Mouse (Mus musculus) embryonic facial prominence, embryonic 15.5 days (tissue): Measurements from ENCODE around the gene Prrt1. TPM values are rescaled to one million over a fixed set of nuclear protein-coding genes. Genes with fewer than 3 reads are reported as not detected.
A peak's percentile ranks its signal among the peaks of the same experiment; 100 is the strongest.

Experiments used
- ATAC-seq: fragments of 200-750 bp; cut with Nextera tagmentation; 2 replicates; pipeline ENCODE4 v1.8.0; 2017; ENCODE audit warnings: low read depth, moderate TSS enrichment; ENCODE audit not compliant: insufficient number of reproducible peaks, low FRiP score, low TSS enrichment
- H3K27ac ChIP-seq: fragments of 300-500 bp; sonication (generic); replicated peaks from 2 replicates; pipeline ENCODE4 v1.5.1; 2015; ENCODE audit warnings: mild to moderate bottlenecking, inconsistent platforms
- H3K27me3 ChIP-seq: fragments of 300-500 bp; sonication (generic); 2 replicates; pipeline ENCODE4 v1.6.1; 2015; ENCODE audit warnings: inconsistent platforms
- H3K36me3 ChIP-seq: fragments of 300-500 bp; sonication (generic); 2 replicates; pipeline ENCODE4 v1.6.1; 2015; ENCODE audit warnings: mild to moderate bottlenecking, inconsistent platforms
- H3K4me1 ChIP-seq: fragments of 300-500 bp; sonication (generic); 2 replicates; pipeline ENCODE4 v1.6.1; 2015; ENCODE audit warnings: inconsistent platforms
- H3K4me2 ChIP-seq: fragments of 300-500 bp; sonication (generic); replicated peaks from 2 replicates; pipeline ENCODE4 v1.6.1; 2015; ENCODE audit warnings: mild to moderate bottlenecking, inconsistent platforms
- H3K4me3 ChIP-seq: fragments of 300-500 bp; sonication (generic); replicated peaks from 2 replicates; pipeline ENCODE4 v1.5.1; 2015; ENCODE audit warnings: mild to moderate bottlenecking, inconsistent platforms
- H3K9ac ChIP-seq: fragments of 300-500 bp; sonication (generic); 2 replicates; pipeline ENCODE4 v1.6.1; 2015; ENCODE audit warnings: inconsistent platforms
- H3K9me3 ChIP-seq: fragments of 300-500 bp; sonication (generic); replicated peaks from 2 replicates; pipeline ENCODE4 v1.6.1; 2016; ENCODE audit warnings: inconsistent platforms
- WGBS: fragments of 180-500 bp; shearing (Covaris S2); methylation state at CpG from one replicate; pipeline ENCODE4 v1.1.7; 2015; 5-methylcytosine and 5-hydroxymethylcytosine counted together
- polyA plus RNA-seq: library from polyadenylated mRNA; unstranded; fragments of >200 nt; fragmentation: Nextera tagmentation; extraction: Ambion mirVana; gene quantifications from 2 replicates; pipeline ENCODE4 v1.2.1, GENCODE M21; 2015

The Prrt1 gene
- polyA plus RNA-seq, 1 experiment from 2014 or later, result 1.3 TPM

DNA sequence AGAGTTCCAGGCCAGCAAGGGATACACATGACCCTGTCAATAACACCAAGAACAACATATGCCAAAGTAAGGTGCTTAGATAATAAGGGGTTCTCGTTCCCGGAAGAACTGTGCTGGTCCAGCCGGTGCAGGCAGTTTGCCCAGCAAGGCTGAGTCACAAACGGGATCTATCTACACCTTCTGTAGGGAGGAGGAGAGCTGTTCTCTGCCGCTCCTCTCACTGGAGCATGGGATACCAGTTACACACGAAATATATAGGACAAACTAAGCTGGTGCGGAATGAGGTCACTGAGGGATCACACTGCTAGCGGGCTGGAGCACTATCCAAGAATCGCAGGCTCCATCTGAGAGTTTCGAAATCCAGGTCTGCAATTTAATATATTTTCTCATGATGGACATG is 14.6 kb downstream of the Prrt1 start:
- Histone ChIP-seq H3K9me3 (no peaks in the 10 kb centered on the region), H3K4me3 (no peak overlapping the region), H3K27ac (peak overlapping the region; percentile 39), H3K9ac (no peak overlapping the region), H3K4me1 (peaks cover 49% of the 10 kb centered on the region), H3K27me3 (no peaks in the 10 kb centered on the region), H3K4me2 (no peak overlapping the region), H3K36me3 (peaks cover 5% of the 10 kb centered on the region)
- no peak for ATAC-seq
- WGBS, result 79% methylated on average over 10 of the region's 10 CpGs

DNA sequence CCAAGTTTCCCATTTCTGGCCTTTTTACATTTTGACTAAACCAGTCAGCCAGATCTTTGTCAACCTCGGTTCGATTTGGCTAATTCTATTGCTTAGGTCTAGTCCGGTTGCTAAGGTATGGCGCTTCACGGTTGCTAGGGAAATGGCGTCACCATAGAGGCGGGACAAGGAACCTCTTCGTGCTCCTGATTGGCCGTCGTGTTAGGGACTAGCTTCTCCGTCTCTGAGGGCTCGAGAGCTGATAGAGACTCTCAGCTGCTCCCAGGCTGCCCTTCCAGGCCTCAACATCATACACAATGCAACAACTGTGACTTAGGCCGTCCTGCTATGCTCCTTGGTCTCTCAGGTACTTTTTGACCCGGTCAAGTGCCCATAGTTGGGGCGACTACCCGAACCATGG is 15.3 kb downstream of the Prrt1 start, which contains the start of gene Fkbpl:
TSS of gene Fkbpl (plus strand) at position 157 of the 400 bp plus-strand sequence.
- Histone ChIP-seq H3K36me3 (peaks cover 11% of the 10 kb centered on the region), H3K4me2 (peak within 1 kb of the TSS; percentile 67), H3K4me3 (peak within 1 kb of the TSS; percentile 69), H3K9ac (peak within 1 kb of the TSS; percentile 70), H3K27ac (peak within 1 kb of the TSS; percentile 82), H3K9me3 (no peaks in the 10 kb centered on the region), H3K4me1 (peaks cover 49% of the 10 kb centered on the region), H3K27me3 (no peaks in the 10 kb centered on the region)
- ATAC-seq, result peak; percentile 83
- WGBS, result 1% methylated on average over 16 of the region's 16 CpGs

DNA sequence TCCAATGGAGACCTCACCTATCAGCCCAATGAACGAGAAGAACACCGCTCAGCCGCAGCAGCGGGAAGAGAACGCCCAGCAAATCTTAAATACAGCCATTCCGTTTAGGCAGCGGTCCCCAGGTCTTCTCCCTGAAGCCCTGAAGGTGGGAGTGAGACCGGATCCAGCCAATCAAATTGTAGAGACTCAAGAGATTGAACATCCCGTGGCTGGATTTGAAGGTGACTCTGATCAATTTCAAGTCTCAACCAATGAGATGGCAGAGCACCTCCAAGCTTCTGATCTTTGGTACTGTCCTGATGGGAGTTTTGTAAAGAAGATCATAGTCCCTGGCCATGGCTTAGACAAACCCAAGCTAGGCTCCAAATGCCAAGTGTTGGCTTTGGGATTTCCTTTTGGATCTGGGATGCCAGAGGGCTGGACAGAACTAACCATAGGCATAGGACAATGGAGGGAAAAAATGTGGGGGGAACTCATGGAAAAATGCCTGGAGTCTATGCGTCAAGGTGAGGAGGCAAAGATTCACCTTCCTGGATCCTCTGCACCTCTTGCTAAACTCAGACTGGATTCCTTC is 16.0 kb downstream of the Prrt1 start:
- H3K4me2 ChIP-seq, result peak overlapping the region; percentile 67
- H3K9ac ChIP-seq, result peak overlapping the region; percentile 70
- ATAC-seq, result no peak
- H3K36me3 ChIP-seq, result peaks cover 19% of the 10 kb centered on the region
- H3K27ac ChIP-seq, result peak overlapping the region; percentile 82; the same call in 1 of the 2 replicates
- H3K4me1 ChIP-seq, result peaks cover 49% of the 10 kb centered on the region
- no peaks in the 10 kb centered on the region for H3K27me3 ChIP-seq
- peak overlapping the region; percentile 69 for H3K4me3 ChIP-seq
- WGBS, result 31% methylated on average over 10 of the region's 10 CpGs
- no peaks in the 10 kb centered on the region for H3K9me3 ChIP-seq

GRCm38 (mm10) chr17:34645831-34646511 is 16.6 kb downstream of the Prrt1 start:
- Histone ChIP-seq H3K36me3 (peaks cover 25% of the 10 kb centered on the region), H3K27me3 (no peaks in the 10 kb centered on the region), H3K4me1 (peaks cover 42% of the 10 kb centered on the region), H3K4me2 (peak overlapping the region; percentile 84), H3K9me3 (no peaks in the 10 kb centered on the region), H3K4me3 (peak overlapping the region; percentile 99), H3K9ac (no peak overlapping the region), H3K27ac (0 out of 2 replicates have a peak overlapping the region, but pooled peaks have one; percentile 44)
- no peak for ATAC-seq
- WGBS, result 89% methylated on average over 30 of the region's 30 CpGs

GRCm38 (mm10) chr17:34646906-34647787 is 17.8 kb downstream of the Prrt1 start, which contains the start of gene Atf6b:
Gene Atf6b (plus strand): TSS chr17:34647146.
- Histone ChIP-seq H3K36me3 (peaks cover 37% of the 10 kb centered on the region), H3K4me1 (peaks cover 33% of the 10 kb centered on the region), H3K9me3 (no peaks in the 10 kb centered on the region), H3K27ac (peak within 1 kb of the TSS; percentile 60), H3K9ac (peak within 1 kb of the TSS; percentile 95), H3K27me3 (no peaks in the 10 kb centered on the region), H3K4me3 (peak within 1 kb of the TSS; percentile 99), H3K4me2 (peak within 1 kb of the TSS; percentile 84)
- ATAC-seq, result peak; percentile 96
- under 1% methylated on average over 66 of the region's 66 CpGs for WGBS

- no peak overlapping the region for H3K9ac ChIP-seq
- peak overlapping the region; percentile 84 for H3K4me2 ChIP-seq
- peak overlapping the region; percentile 99 for H3K4me3 ChIP-seq
- H3K4me1 ChIP-seq, result peaks cover 33% of the 10 kb centered on the region
- no peaks in the 10 kb centered on the region for H3K27me3 ChIP-seq
- H3K36me3 ChIP-seq, result peaks cover 48% of the 10 kb centered on the region
- no peaks in the 10 kb centered on the region for H3K9me3 ChIP-seq
- H3K27ac ChIP-seq, result no peak overlapping the region
- 74% methylated on average over 16 of the region's 16 CpGs for WGBS
- ATAC-seq, result no peak
These were observed 19.0 kb downstream of the Prrt1 start for GRCm38 (mm10) chr17:34648141-34648890.

DNA sequence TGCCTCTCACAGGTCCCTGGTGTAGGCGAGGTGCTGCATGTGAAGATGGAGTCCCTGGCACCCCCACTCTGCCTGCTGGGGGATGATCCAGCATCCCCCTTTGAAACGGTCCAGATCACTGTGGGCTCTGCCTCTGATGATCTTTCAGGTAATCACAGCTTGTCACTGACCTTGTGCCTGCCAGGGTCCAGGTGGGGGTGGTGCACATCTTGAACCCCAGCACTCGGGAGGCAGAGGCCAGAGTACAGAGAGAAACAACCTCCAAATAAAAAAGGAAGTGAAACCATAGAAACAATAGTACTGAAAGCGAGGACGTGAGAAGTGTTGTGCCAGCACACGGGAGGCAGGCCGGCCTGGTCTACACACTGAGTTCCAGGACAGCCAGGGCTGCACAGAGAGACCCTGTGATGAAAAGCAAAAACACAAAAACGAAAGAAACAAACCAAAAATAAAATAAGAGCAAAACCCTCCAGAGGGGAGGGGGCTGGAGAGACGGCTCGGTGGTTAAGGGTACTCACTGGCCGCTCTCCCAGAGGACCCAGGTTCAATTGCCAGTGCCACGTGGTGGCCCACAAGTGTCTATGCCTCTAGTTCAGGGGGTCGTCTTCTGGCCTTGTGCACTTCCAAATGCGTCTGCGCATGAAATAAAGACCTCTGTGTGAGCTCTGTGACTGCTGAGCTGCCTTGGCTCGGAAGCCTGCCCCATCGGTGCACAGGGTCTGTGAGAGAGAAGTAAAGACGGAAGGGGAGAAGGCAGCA is 20.0 kb downstream of the Prrt1 start:
- Histone ChIP-seq H3K27me3 (no peaks in the 10 kb centered on the region), H3K27ac (no peak overlapping the region), H3K9me3 (no peaks in the 10 kb centered on the region), H3K4me3 (no peak overlapping the region), H3K4me1 (peaks cover 31% of the 10 kb centered on the region), H3K36me3 (peaks cover 54% of the 10 kb centered on the region), H3K4me2 (no peak overlapping the region), H3K9ac (no peak overlapping the region)
- 85% methylated on average over 18 of the region's 18 CpGs for WGBS
- no peak for ATAC-seq

DNA sequence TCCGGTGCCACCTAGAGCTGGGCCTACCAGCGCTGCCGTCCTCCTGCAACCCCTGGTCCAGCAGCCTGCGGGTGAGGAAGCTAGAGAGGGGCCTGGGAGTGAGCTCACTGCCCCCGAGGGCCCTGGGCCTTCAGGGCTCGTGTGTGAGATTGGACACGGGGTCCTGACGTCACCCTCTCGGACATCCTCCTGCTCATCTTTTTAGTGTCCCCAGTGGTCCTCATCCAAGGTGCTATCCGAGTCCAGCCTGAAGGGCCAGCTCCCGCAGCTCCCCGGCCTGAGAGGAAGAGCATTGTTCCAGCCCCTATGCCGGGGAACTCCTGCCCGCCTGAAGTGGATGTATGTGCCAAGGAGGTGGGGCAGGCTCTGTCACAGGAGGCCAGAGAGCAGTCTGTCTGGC is 21.4 kb downstream of the Prrt1 start:
- peaks cover 30% of the 10 kb centered on the region for H3K4me1 ChIP-seq
- H3K9me3 ChIP-seq, result no peaks in the 10 kb centered on the region
- WGBS, result 89% methylated on average over 14 of the region's 14 CpGs
- H3K27me3 ChIP-seq, result no peaks in the 10 kb centered on the region
- H3K9ac ChIP-seq, result no peak overlapping the region
- no peak overlapping the region for H3K4me2 ChIP-seq
- H3K27ac ChIP-seq, result no peak overlapping the region
- H3K36me3 ChIP-seq, result peaks cover 63% of the 10 kb centered on the region
- no peak for ATAC-seq
- no peak overlapping the region for H3K4me3 ChIP-seq

GRCm38 (mm10) chr17:34651507-34652221 is 22.3 kb downstream of the Prrt1 start:
- peaks cover 61% of the 10 kb centered on the region for H3K36me3 ChIP-seq

GRCm38 (mm10) chr17:34652546-34652945 is 23.2 kb downstream of the Prrt1 start:
- ATAC-seq, result no peak
- peaks cover 61% of the 10 kb centered on the region for H3K36me3 ChIP-seq
- H3K27ac ChIP-seq, result no peak overlapping the region
- no peak overlapping the region for H3K4me3 ChIP-seq
- H3K27me3 ChIP-seq, result no peaks in the 10 kb centered on the region
- H3K9ac ChIP-seq, result no peak overlapping the region
- H3K4me1 ChIP-seq, result peaks cover 31% of the 10 kb centered on the region
- no peaks in the 10 kb centered on the region for H3K9me3 ChIP-seq
- WGBS, result 87% methylated on average over 10 of the region's 10 CpGs
- H3K4me2 ChIP-seq, result no peak overlapping the region

More at GRCm38 (mm10) chr17:34651507-34652221, 22.3 kb downstream of the Prrt1 start:
- H3K4me1 ChIP-seq, result peaks cover 30% of the 10 kb centered on the region
- WGBS, result 52% methylated on average over 19 of the region's 19 CpGs
- H3K9ac ChIP-seq, result no peak overlapping the region
- no peak overlapping the region for H3K4me2 ChIP-seq
- H3K9me3 ChIP-seq, result no peaks in the 10 kb centered on the region
- ATAC-seq, result no peak
- no peaks in the 10 kb centered on the region for H3K27me3 ChIP-seq
- H3K27ac ChIP-seq, result no peak overlapping the region
- no peak overlapping the region for H3K4me3 ChIP-seq
